Mouse (Mus musculus) neural tube, embryonic 14.5 days (tissue): ENCODE measurements around the gene Rsbn1l. TPM values are rescaled to one million over a fixed set of nuclear protein-coding genes. Genes with fewer than 3 reads are reported as not detected.

Experiments used
- ATAC-seq: fragments of 200-750 bp; cut with Nextera tagmentation; 2 replicates; pipeline ENCODE4 v1.8.0; 2017; ENCODE audit warnings: low read depth, mild to moderate bottlenecking, moderate TSS enrichment, moderate library complexity
- H3K27ac ChIP-seq: fragments of 300-500 bp; sonication (generic); 2 replicates; pipeline ENCODE4 v1.5.1; 2014; ENCODE audit warnings: low read depth, mild to moderate bottlenecking, control low read depth, low read length, moderate library complexity, mixed read lengths
- H3K27me3 ChIP-seq: fragments of 300-500 bp; sonication (generic); 2 replicates; pipeline ENCODE4 v1.6.1; 2014; ENCODE audit warnings: low read length; ENCODE audit not compliant: control insufficient read depth, insufficient read depth
- H3K36me3 ChIP-seq: fragments of 300-500 bp; sonication (generic); 2 replicates; pipeline ENCODE4 v1.6.1; 2014; ENCODE audit warnings: low read length, mixed read lengths; ENCODE audit not compliant: control insufficient read depth, insufficient read depth
- H3K4me1 ChIP-seq: fragments of 300-500 bp; sonication (generic); 2 replicates; pipeline ENCODE4 v1.6.1; 2014; ENCODE audit warnings: low read length; ENCODE audit not compliant: control insufficient read depth, insufficient read depth
- H3K4me2 ChIP-seq: fragments of 300-500 bp; sonication (generic); 2 replicates; pipeline ENCODE4 v1.6.1; 2014; ENCODE audit warnings: mild to moderate bottlenecking, low read depth, low read length, control low read depth
- H3K4me3 ChIP-seq: fragments of 300-500 bp; sonication (generic); 2 replicates; pipeline ENCODE4 v1.5.1; 2014; ENCODE audit warnings: low read depth, low read length, control low read depth, mixed read lengths
- H3K9ac ChIP-seq: fragments of 300-500 bp; sonication (generic); replicated peaks from 2 replicates; pipeline ENCODE4 v1.6.1; 2014; ENCODE audit warnings: low read depth, mild to moderate bottlenecking, control low read depth, low read length, mixed read lengths
- H3K9me3 ChIP-seq: fragments of 300-500 bp; sonication (generic); 2 replicates; pipeline ENCODE4 v1.6.1; 2016; ENCODE audit warnings: low read length; ENCODE audit not compliant: control insufficient read depth
- WGBS: fragments of 180-500 bp; shearing (Covaris S2); extraction: QIAGEN DNeasy Blood & Tissue Kit; methylation state at CpG from one replicate; pipeline ENCODE4 v1.1.7; 2014; 5-methylcytosine and 5-hydroxymethylcytosine counted together
- polyA plus RNA-seq: library from polyadenylated mRNA; unstranded; fragments of >200 nt; fragmentation: Nextera tagmentation; extraction: Ambion mirVana; gene quantifications from 2 replicates; pipeline ENCODE4 v1.2.1, GENCODE M21; 2014

The Rsbn1l gene
- polyA plus RNA-seq, 1 experiment from 2014 or later, result 6.8 TPM

DNA sequence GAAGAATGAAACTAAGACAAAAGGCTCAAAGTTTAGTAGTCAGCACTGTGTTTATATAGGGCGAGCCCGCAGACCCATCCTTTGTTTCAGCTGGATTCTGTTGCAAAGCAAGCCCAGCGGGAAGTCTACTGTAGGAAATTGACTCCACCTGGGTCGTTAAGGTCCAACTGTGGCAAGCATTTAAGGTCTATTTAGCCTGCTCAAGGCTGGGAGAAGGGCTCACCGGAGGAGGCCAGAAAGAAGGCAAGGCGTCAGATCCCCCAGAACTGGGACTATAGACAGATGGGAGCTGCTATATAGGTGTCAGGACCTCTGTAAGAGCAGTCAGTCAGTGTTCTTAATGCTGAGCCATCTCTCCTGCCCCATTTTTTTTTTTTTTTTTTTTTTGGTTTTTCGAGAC lies 17.8 kb upstream of the Rsbn1l start:
- no peaks in the 10 kb centered on the region for H3K36me3 ChIP-seq
- H3K4me1 ChIP-seq, result no peaks in the 10 kb centered on the region
- no peak for ATAC-seq
- H3K4me2 ChIP-seq, result no peak overlapping the region
- no peak overlapping the region for H3K9ac ChIP-seq
- no peaks in the 10 kb centered on the region for H3K9me3 ChIP-seq
- 7% methylated on average over 6 of the region's 7 CpGs for WGBS
- no peak overlapping the region for H3K4me3 ChIP-seq
- H3K27me3 ChIP-seq, result no peaks in the 10 kb centered on the region
- no peak overlapping the region for H3K27ac ChIP-seq

DNA sequence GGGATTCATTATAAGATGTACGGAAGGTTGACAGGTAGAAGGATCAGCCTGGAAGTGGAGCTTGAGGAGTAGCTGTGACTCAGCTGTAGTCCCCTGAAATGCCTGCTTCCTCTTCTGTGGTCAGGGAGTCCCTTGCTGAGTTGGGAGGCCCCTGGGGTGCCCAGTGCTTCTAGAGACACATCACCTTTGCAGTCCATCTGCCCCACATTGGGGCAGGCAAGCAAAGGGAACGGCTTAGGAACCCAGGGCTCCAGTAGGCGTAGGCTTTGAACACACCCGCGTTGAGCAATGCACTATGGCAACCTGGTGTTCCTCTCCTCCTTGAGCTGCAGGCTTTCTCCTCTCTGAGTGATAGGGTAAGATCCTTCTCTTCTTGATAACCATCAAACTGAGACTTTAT lies 16.9 kb upstream of the Rsbn1l start:
- no peaks in the 10 kb centered on the region for H3K9me3 ChIP-seq
- ATAC-seq, result no peak
- no peaks in the 10 kb centered on the region for H3K36me3 ChIP-seq
- H3K27ac ChIP-seq, result no peak overlapping the region
- no peak overlapping the region for H3K4me2 ChIP-seq
- H3K27me3 ChIP-seq, result no peaks in the 10 kb centered on the region
- WGBS, result 62% methylated on average over 5 of the region's 5 CpGs
- H3K4me3 ChIP-seq, result no peak overlapping the region
- H3K4me1 ChIP-seq, result no peaks in the 10 kb centered on the region
- no peak overlapping the region for H3K9ac ChIP-seq

DNA sequence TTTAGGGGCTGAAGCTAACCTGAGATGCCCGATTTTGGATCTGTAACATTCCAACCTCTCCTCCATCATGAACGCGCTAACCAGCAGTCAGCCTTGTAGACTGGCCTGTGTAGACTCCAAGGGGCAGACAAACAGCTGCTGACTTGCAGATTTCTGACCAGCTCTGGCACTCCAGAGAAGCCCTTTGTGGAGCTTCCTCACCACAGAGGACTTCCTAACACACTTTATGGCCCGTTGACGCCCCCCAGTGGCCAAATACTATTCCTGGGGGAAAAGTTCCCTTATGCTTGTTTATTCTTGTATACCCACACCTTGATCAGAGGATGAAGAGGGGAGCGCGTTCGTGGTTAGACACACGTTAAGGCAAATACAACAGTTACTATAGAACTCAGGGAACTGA lies 12.8 kb upstream of the Rsbn1l start:
- no peaks in the 10 kb centered on the region for H3K4me1 ChIP-seq
- no peaks in the 10 kb centered on the region for H3K9me3 ChIP-seq
- H3K4me2 ChIP-seq, result no peak overlapping the region
- no peaks in the 10 kb centered on the region for H3K27me3 ChIP-seq
- H3K9ac ChIP-seq, result no peak overlapping the region
- 63% methylated on average over 9 of the region's 9 CpGs for WGBS
- no peak for ATAC-seq
- no peaks in the 10 kb centered on the region for H3K36me3 ChIP-seq
- no peak overlapping the region for H3K27ac ChIP-seq
- no peak overlapping the region for H3K4me3 ChIP-seq

DNA sequence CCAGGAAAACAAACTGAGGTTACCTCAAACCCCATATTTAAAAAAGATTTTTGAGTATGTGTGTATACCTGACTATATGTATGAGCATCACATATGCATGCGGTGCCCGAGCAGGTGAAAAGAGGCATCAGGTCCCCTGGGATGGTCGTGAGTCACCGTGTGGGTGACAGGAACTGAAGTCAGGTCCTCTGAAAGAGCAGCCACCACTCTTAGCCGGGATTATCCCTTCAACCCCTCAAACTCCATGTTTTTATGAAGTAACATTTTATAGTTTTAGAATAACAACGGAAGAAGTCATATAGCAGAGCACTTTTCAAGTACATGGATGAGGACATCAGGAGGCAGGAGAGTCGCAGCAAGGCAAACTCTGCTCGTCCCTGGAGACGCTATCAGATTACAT lies 12.3 kb upstream of the Rsbn1l start:
- WGBS, result 78% methylated on average over 9 of the region's 9 CpGs
- no peaks in the 10 kb centered on the region for H3K9me3 ChIP-seq
- H3K4me2 ChIP-seq, result no peak overlapping the region
- no peaks in the 10 kb centered on the region for H3K27me3 ChIP-seq
- H3K9ac ChIP-seq, result no peak overlapping the region
- 0 out of 2 replicates have a peak, but pooled peaks have one; percentile 11 for ATAC-seq
- H3K36me3 ChIP-seq, result no peaks in the 10 kb centered on the region
- no peak overlapping the region for H3K27ac ChIP-seq
- no peak overlapping the region for H3K4me3 ChIP-seq
- H3K4me1 ChIP-seq, result no peaks in the 10 kb centered on the region

DNA sequence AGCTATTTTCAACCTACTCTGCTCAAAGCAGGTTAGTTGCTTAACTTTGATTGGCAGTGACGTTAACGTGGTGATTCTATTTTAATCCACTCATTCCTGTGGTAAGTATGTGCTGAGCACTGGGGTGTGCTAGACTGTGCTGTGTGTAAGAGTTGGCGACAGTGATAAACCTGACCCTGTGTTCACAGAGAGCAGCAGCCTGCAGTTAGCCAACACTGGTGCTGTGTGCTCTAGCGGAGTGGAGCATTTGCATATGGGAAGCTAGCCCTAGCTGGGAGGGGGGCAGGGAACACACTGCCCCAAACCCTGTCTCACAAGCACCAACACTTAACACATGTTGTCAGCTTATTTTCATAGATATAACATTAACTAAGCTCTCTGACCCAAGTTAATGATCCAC lies 11.7 kb upstream of the Rsbn1l start:
- no peak overlapping the region for H3K4me3 ChIP-seq
- no peaks in the 10 kb centered on the region for H3K9me3 ChIP-seq
- H3K27ac ChIP-seq, result no peak overlapping the region
- no peaks in the 10 kb centered on the region for H3K4me1 ChIP-seq
- peak; percentile 83 for ATAC-seq
- no peaks in the 10 kb centered on the region for H3K36me3 ChIP-seq
- no peak overlapping the region for H3K4me2 ChIP-seq
- WGBS, result 44% methylated on average over 4 of the region's 4 CpGs
- H3K9ac ChIP-seq, result no peak overlapping the region
- no peaks in the 10 kb centered on the region for H3K27me3 ChIP-seq

GRCm38 (mm10) chr5:20964446-20964845 lies 8.2 kb upstream of the Rsbn1l start:
- no peaks in the 10 kb centered on the region for H3K36me3 ChIP-seq
- no peaks in the 10 kb centered on the region for H3K27me3 ChIP-seq
- H3K27ac ChIP-seq, result no peak overlapping the region
- ATAC-seq, result no peak
- no peak overlapping the region for H3K4me3 ChIP-seq
- no peaks in the 10 kb centered on the region for H3K4me1 ChIP-seq
- no peaks in the 10 kb centered on the region for H3K9me3 ChIP-seq
- H3K4me2 ChIP-seq, result no peak overlapping the region
- H3K9ac ChIP-seq, result no peak overlapping the region
- 78% methylated on average over 6 of the region's 6 CpGs for WGBS

DNA sequence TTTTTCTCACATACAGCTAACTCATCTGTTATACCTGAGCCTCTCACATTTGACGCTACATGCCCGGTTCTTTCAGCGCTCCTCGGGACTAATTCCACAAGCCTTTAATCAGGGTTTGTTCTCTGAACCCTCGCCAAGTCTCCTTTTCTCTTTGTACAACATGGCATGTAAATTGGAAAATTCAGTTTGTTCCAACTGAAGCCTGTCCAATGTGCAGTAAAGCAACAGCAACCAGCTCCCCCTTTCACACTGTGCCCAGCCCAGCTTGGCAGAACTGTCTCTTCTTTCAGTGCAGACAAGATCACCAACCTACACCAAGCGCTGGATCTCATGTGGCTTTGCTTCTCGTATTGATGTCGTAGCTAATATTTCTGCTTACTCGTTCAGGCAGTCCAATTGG lies 7.1 kb upstream of the Rsbn1l start:
- WGBS, result 85% methylated on average over 9 of the region's 9 CpGs
- no peaks in the 10 kb centered on the region for H3K36me3 ChIP-seq
- ATAC-seq, result no peak

DNA sequence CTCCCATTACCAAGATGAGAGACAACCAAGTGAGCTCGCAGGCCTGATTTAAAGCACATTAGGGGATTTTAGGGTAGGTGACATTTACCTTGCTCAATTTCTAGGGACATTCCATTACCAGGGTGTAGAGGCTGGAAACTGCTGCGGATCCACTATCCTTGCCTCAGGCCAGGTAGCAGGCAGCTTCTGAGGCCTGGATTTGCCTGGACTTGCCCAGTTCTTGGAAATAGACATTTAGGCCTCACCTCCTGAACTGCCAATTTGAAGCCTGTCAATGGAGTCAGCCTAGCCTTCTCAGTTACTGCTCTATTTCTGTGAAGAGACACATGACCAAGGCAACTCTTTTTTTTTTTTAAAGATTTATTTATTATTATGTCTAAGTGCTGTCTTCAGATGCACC lies 4.7 kb upstream of the Rsbn1l start:
- no peak for ATAC-seq
- H3K27me3 ChIP-seq, result no peaks in the 10 kb centered on the region
- H3K9ac ChIP-seq, result no peak overlapping the region
- no peaks in the 10 kb centered on the region for H3K36me3 ChIP-seq
- H3K27ac ChIP-seq, result no peak overlapping the region
- H3K4me1 ChIP-seq, result no peaks in the 10 kb centered on the region
- H3K4me2 ChIP-seq, result no peak overlapping the region
- no peak overlapping the region for H3K4me3 ChIP-seq
- H3K9me3 ChIP-seq, result peaks cover 2% of the 10 kb centered on the region; the same call in 1 of the 2 replicates
- WGBS, result 94% methylated on average over 2 of the region's 2 CpGs

More for the DNA sequence above, 7.1 kb upstream of the Rsbn1l start:
- H3K27ac ChIP-seq, result no peak overlapping the region
- no peaks in the 10 kb centered on the region for H3K4me1 ChIP-seq
- no peaks in the 10 kb centered on the region for H3K27me3 ChIP-seq
- H3K9ac ChIP-seq, result no peak overlapping the region
- no peak overlapping the region for H3K4me3 ChIP-seq
- H3K4me2 ChIP-seq, result no peak overlapping the region
- no peaks in the 10 kb centered on the region for H3K9me3 ChIP-seq

DNA sequence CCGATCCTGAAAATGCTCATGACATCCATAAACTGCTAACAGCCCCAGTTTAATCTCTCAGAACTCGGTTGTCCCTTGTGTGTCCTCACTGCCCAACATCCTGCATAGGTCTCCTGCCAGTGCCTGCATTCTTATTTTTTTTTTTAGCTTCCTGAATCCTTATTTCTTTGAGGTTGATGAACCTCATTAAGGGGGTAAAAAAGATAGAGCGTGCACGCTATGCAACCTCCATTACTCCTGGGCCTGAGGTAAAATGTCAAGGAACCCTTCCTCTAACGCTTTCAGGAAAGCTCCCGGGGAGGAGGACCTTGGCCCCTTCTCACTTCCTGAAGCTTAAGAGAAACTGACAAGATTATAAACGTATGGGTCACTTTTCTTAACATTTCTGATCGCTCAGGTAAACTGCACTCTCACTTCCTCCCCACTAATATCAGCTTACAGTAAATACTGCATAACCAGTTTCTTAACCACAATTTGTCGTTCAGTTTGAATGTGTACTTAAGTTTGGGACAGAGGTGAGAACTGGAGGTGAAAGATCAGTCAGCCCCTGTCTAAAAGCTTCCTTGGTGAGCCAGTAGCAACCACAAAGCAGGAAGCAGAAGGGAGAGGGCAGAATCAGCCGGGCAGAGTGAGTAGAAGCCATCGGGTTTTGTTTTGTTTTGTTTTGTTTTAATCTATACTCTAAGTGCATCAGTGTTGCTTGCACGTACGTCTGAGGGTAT lies 923 bp downstream of the Rsbn1l start:
- WGBS, result 74% methylated on average over 13 of the region's 13 CpGs

More for the DNA sequence above, 923 bp downstream of the Rsbn1l start:
- Histone ChIP-seq H3K4me2 (no peak overlapping the region), H3K9ac (no peak overlapping the region), H3K27ac (no peak overlapping the region), H3K36me3 (no peaks in the 10 kb centered on the region), H3K4me3 (no peak overlapping the region), H3K27me3 (no peaks in the 10 kb centered on the region), H3K4me1 (peaks cover 4% of the 10 kb centered on the region; the same call in 1 of the 2 replicates), H3K9me3 (peaks cover 2% of the 10 kb centered on the region; the same call in 1 of the 2 replicates)
- ATAC-seq, result no peak
